Mouse (Mus musculus) ES-E14 (cell line): Measurements from ENCODE around the gene Zfhx3.

Source experiments
- HCFC1 ChIP-seq: IDR thresholded peaks from 2 replicates; pipeline ENCODE4 v1.6.1; 2012; ENCODE audit warnings: low read length, inconsistent platforms, borderline replicate concordance; ENCODE audit not compliant: insufficient read depth
- MAFK ChIP-seq: IDR thresholded peaks from 2 replicates; pipeline ENCODE4 v1.6.1; 2014; ENCODE audit warnings: mild to moderate bottlenecking, low read depth, low read length, inconsistent platforms; ENCODE audit not compliant: insufficient read depth
- ZC3H11A ChIP-seq: IDR thresholded peaks from 2 replicates; pipeline ENCODE4 v1.6.1; 2012; ENCODE audit warnings: low read depth, mild to moderate bottlenecking, inconsistent platforms, low read length, borderline replicate concordance

DNA sequence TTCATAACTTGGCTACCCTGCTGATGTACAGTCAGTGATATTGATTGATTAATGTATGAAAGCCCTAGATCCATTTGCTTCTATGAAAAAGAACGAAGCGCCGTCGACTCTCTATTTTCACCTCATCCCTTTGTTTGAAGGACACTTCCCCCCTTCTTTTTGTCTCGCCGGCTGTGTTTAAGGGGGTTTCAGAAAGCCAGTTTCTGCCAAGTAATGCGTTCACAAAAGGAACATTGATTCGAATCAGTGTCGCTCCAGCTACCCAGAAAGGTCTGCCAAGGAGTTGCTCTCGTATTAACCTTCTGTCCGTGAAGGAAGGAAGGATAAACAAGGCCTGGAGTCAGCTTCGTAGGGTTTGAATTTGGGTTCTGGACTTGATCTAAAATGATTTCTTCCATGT lies 943.4 kb downstream of the Zfhx3 start:
- TF ChIP-seq HCFC1 (no peak), ZC3H11A (no peak), MAFK (no peak)
